Mouse (Mus musculus): ENCODE measurements around the gene Tbx15.

GRCm38 (mm10) chr3:99259741-99260270 is 19.6 kb downstream of the Tbx15 start:
- TF ChIP-seq CTCF (conservative IDR thresholded peaks at IDR 0.05; ENCODE audit: insufficient read depth, insufficient read length, low read depth, low read length) (no peak), POLR2A (IDR thresholded peaks at IDR 0.05; ENCODE audit: low read depth, low read length) (no peak)

Measured in kidney, adult 2 months (tissue).